Mouse (Mus musculus): Measurements from ENCODE around the gene Oprd1.

DNA sequence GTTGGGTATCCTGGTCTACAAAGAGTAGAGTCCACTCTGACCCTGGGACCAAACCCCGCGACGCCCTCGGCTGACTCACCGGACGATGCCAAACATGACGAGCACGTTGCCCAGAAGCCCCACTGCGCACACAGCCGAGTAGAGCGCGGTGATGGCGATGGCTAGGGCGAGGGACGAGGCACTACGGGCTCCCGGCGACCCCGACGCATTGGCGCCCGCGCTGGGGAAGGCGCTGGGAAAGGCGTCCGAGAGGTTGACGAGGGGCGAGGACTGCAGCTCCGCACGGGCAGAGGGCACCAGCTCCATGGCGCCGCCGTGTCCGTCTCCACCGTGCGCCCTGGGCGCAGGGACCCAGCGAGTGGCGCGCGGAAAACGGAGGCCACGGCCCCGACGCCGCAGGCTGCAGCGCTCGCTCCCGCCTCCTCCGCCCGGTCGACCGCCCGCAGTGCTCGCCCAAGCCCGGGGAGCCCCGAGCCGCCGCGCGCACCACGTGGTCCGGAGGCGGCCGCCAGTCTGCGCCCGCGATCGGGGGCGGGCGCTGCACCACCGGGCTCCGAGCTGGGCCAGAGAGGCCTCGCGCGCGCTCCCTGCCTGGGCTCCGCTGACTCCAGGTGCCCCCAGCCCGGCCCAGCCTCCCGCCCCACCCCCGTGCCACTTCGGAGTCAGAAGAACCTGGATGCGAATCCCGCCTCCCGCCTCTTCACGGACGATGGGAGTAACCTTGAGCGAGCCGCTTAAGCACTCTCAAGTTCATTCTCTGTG lies at the start of gene Oprd1:
- TF ChIP-seq CTCF (IDR thresholded peaks at IDR 0.05; ENCODE audit: low read depth): no peak
- TF ChIP-seq EP300 (IDR thresholded peaks at IDR 0.05; ENCODE audit: low read depth): no peak
